Mouse (Mus musculus) heart, postnatal 14 days (tissue): ENCODE results near the gene 4921511M17Rik. TPM values are rescaled to one million over a fixed set of nuclear protein-coding genes. Genes with fewer than 3 reads are reported as not detected.
"Not testable (repeated sequence)": the region's sequence is repeated elsewhere in the genome, so short reads cannot be mapped to it uniquely, and the experiment has no call there.

Experiments used
- DNase-seq, 2 experiments: peaks; one replicate each; pipeline ENCODE4 v3.0.0; 2021 to 2022
- intact Hi-C: fragments of 180-260 bp; cut with DNase I; formaldehyde crosslinking; loops from one replicate; pipeline ENCODE4 v1.15.1; 2025
- long read RNA-seq, 2 experiments: library from polyadenylated mRNA; stranded (forward); transcript quantifications; one replicate each; pipeline ENCODE4 v2.0.0; 2021
- total RNA-seq, 2 experiments: library from RNA; stranded (reverse); gene quantifications; 2 replicates each; pipeline ENCODE4 v1.2.3; 2021

4921511M17Rik gene
- total RNA-seq, result not detected
- long read RNA-seq, experiment 1, result 0 reads
- long read RNA-seq, experiment 2, result 0 reads

DNA sequence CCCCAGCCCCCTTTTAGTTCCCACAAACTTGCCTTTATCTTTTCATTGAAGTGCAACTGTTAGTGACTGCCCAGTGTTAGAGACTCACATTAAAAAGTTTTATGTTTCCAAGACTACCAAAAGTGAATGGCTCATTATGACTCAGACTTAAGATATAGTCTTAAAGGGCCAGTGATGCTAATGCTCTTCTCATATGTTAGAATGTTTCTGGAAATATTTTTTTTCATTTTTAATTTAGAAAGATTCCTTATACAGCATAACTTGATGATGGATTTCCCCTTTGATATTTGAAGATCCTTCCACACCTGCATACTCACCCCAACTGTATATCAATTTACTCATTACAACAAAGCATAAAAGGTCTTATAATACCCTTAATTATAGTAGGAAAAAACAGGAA lies at the start of gene 4921511M17Rik:
Gene 4921511M17Rik, minus strand, starts transcription at position 101 of the 400 bp plus-strand sequence.
- intact Hi-C loops, DNase-seq: not testable (repeated sequence)

- DNase-seq, intact Hi-C loops: not testable (repeated sequence)
These were observed 21.3 kb upstream of the 4921511M17Rik start, which contains the start of gene Gm10057 for GRCm38 (mm10) chrX:154054939-154055338. Gene Gm10057, minus strand, starts transcription at chrX:154055039.

- DNase-seq, intact Hi-C loops: not testable (repeated sequence)
These were observed 21.1 kb downstream of the 4921511M17Rik start, which contains the start of gene Samt1 for GRCm38 (mm10) chrX:154012540-154012939. Gene Samt1, minus strand, starts transcription at chrX:154012640.

DNA sequence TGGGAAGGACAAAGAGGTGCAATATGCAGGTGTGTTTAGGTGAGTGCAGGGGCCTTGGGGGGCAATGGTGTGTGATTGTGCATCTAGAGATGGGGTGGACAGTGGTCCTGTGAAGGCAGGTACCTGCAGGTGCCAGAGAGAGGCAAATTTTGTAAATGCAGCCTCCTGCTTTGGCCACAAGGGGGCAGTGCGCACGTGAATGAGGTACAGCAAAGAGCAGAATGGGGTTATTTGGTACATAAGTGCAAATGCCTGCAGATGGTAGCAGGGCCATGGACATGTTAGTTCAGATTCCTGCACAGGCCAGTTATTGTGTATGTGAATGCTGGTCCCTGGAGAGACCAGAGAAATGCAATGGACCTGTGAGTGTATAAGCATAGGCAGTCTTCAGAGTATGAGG lies 56.7 kb downstream of the 4921511M17Rik start:
- intact Hi-C loops, DNase-seq: not testable (repeated sequence)

DNA sequence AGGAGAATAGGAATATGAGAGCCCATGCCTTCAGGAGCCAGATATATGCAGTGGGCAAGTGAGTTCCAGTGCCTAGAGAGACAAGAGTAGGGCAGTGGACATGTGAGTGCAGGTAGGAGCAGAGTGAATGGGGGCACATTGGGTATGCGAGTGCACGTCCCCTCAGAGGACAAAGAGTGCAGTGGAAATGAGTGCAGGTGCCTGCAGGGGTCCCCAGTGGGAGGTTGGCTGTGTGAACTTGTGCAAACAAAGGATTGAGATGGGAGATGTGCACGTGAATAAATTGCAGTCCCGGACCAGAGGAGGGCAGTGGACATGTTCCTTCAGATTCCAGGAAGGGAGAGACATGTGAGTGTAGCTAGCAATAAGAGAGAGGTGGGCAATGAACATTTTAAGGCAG lies 57.2 kb downstream of the 4921511M17Rik start:
- intact Hi-C loops, DNase-seq: not testable (repeated sequence)

- no peak for DNase-seq
- intact Hi-C loops, result no loop called here
These were observed 59.2 kb downstream of the 4921511M17Rik start for GRCm38 (mm10) chrX:153974450-153974849.

Other genes with a start within 250 kb of the 4921511M17Rik start
- under 1 TPM; 0.17 to 0.26 TPM for gene Spin2c, start 201.6 kb downstream of the 4921511M17Rik start, total RNA-seq
- gene Samt1, start 21.2 kb downstream of the 4921511M17Rik start, total RNA-seq, result not detected
- not detected for gene Gm10057, start 21.2 kb upstream of the 4921511M17Rik start, total RNA-seq
- not detected for gene Gm15140, start 86.9 kb upstream of the 4921511M17Rik start, total RNA-seq